Mouse (Mus musculus) urinary bladder, postnatal 4 days (tissue): ENCODE measurements around the gene Oas1c.
"Not testable (repeated sequence)": the region's sequence is repeated elsewhere in the genome, so short reads cannot be mapped to it uniquely, and the experiment has no call there.

Experiments
- DNase-seq, 2 experiments: peaks; one replicate each; pipeline ENCODE4 v3.0.0; 2021 to 2022; ENCODE audit warnings: low spot score in 2 of 2

The Oas1c gene

DNA sequence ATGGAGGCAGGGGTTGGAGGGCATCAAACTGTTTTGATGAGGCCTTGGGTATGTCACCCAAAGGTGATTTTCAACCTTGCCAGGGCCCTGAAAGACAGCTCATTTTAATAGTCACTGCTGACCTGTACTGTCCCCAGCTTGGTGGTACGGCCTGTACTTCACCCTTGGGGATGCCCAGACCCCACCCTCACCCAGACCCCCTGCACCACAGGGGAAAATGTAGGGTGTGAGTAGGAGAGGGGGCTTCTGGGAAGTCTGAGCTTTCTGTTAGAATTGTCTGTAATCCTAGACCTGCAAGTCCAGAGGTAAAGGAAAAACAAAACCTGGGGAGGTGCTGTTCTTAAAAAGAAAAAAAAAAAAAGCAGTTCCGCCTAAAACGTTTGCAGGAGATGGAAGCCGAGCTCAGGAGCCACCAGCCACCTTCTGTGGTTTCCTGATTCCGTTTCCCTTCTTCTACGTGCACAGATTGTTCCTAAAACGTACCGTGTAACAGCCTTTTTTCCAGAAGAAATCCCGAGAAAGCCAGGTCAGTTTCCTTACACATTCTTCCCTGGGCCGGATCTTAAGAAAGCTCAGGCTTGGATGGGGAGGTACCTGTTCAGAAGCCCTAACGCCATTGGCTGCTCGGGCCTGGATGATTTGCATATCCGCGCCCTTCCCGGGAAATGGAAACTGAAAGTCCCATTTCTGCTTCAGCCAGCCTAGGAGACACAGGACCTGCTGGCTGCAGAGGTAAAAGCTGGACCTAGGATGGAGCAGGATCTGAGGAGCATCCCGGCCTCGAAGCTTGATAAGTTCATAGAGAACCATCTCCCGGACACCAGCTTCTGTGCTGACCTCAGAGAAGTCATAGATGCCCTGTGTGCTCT is at the start of gene Oas1c:
Gene Oas1c, minus strand, starts transcription at position 564 of the 869 bp plus-strand sequence.
- DNase-seq: peak; percentile 77 to 82

DNA sequence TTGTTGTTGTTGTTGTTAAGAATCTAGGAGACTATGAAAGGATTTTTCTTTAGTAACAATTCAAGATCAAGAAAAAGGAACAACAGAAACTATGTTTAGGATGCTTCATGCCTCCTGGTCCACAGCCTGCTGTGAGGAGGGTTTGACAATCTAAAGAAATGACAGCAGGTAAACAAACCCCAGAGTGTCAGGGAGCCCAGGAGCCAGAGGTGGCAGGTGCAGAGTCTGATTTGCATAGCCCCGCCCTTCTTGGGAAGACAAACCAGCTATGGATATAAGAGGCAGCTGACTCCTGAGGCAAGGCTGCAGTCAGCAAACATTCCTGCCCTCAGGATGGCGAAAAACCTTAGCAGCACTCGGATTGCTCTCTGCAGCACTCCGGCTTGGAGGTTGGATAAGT is 48.8 kb upstream of the Oas1c start, which contains the start of gene Oas1h:
Gene Oas1h, plus strand, starts transcription at position 301 of the 400 bp plus-strand sequence.
- no peak for DNase-seq

DNA sequence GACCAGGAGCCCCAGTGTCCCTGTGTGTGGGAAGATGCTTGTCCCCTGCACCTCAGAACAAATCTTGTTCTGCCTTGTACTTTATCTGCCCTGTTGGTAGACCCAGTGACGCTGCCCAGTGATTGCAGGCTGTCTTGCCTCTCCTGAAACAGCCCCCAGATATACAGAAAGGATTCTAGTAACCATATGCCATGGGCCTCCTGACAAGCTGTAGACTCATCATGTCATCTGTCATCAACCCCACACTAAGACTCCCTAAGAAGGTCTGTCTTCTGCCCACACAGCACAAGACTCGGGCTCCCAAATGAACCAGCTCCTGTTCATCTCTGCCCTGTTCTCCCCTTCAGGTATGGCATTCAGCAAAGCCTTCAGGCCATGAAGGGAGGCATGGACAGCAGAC is 46.9 kb upstream of the Oas1c start:
- peak in 1 of 2 experiments; percentile 53 for DNase-seq

DNA sequence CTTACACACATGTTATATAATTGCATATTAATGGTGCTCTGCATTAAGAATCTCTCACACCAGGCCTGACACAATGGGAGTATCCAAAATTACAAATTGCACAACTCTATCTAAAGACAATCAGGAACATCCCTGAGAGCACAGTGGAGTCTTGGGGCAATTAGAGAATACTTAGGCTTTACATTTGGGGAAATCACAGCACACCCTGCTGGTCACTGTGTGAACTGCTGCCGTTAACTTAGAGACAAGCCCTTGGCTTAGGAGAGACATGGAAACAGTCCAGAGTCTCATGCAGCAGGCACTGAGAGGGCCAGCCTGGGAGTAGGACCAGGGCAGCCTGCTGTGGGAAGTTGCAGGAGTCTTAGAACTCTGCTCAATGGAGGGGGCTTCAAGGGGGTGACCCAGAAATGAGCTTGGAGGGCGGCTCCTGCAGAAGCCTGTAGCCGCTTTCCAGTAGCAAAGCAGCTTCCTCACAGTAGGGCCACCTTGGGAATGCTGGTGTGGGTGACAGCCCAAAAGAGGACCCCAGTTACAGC is 37.4 kb upstream of the Oas1c start:
- DNase-seq: no peak

DNA sequence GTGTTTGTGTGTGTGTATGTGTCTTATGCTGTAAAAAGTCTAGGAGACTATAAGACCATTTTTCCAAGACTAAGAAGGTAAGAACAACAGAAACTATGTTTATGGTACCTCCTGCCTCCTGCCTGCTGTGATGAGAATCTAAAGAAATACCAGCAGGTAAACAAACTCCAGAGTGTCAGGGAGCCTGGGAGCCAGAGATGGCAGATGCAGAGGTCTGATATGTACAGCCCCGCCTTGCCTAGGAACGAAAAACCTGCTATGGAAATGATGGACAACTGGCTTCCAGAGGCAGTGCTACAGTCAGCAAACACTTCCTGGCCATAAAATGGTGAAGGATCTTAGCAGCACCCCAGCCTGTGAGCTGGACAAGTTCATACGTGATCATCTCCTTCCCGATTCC is 34.8 kb upstream of the Oas1c start, which contains the start of gene Oas1f:
Gene Oas1f, plus strand, starts transcription at position 301 of the 400 bp plus-strand sequence.
- no peak for DNase-seq

DNA sequence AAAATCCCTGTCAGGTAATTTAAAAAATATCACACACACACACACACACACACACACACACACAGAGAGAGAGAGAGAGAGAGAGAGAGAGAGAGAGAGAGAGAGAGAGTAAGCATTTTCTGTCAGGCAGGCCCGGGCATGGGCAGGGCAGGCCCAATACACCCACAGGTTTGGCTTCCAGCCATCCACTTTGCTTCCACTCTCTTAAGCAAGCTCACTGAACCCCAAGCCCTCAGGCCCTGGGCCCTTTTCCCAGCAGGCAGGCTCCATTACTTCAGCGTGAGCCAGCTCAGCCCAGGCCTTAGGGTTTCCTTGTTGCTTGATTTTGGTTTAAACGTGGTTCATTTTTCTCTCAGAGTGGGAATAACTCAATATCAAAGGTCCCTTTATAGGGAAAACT is 32.4 kb upstream of the Oas1c start:
- no peak for DNase-seq

DNA sequence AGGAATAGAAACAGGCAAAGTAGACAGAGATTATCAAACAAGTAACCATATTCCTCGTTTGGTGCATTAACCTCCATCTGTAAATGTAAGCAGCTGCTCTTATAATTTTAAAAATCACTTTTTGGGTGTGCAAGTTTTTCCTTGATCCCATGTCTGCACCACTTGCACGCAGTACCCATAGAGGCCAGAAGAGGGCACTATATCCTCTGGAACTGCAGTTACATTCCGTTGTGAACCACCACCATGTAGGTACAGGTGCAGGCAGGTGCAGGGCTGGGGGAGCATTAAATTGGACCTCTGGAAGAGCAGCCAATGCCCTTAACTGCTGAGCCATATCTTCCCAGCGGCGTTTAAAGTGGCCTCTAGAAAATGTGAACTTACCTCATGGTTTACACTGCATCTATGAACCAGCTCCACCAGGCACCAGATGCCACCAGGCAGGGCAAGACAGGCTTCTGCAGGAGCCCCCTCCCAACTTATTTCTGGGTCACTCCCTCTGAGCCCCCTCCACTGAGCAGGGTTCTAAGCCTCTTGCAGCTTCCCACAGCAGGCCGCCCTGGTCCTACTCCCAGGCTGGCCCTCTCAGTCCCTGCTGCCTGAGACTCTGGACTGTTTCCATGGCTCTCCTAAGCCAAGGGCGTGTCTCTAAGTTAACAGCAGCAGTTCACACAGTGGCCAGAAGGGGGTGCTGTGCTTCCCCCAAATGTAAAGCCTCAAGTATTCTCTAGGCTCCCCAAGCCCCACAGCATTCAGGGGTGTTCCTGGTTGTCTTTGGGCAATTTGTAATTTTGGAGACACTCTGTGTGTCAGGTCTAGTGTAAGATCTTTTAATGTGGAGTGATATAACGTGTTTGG is 24.6 kb upstream of the Oas1c start:
- DNase-seq: no peak

DNA sequence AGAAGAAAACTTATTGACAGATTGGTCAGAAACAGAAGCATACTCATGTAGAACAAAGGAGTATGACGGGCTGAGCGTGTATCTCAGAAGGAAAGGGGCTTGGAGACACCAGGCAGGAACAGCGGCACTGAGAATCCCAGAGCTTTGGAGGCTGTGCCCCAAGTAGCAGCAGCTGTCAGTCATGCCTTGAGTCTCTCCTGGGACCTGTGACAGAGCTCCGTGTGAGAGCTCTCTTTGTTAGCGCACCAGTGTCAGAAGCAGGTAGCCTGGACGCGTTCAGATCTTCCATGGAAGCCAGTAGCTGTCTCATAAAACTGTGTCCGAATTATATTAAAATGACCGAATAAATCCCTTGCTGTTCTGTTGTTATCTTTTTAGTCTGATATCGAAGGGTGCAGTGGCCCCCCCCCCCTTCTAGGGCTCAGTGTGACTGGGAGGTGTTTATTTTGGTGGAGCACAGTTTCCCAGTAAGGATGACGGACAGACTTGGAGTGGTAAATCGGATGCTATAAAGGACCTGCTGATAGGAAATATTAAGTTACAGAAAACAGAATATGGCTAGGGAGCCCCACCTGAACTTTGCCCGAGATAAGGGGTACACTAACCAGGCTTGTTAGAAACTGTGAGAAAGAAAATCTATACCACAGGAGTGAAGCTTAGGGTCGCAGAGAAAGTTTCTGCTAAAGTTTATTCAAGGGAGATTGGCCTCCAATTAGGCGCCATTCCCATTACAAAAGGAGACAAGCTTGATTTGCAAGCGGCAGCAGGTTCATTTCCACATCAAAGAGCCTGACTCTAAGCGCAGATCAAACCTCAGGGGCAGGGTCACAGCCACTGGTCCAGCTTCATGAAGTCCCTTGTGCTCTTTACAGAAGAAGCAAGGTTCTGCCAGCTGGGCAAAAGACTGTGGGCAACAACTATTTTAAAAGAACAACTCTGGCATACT is 21.3 kb upstream of the Oas1c start:
- no peak for DNase-seq

DNA sequence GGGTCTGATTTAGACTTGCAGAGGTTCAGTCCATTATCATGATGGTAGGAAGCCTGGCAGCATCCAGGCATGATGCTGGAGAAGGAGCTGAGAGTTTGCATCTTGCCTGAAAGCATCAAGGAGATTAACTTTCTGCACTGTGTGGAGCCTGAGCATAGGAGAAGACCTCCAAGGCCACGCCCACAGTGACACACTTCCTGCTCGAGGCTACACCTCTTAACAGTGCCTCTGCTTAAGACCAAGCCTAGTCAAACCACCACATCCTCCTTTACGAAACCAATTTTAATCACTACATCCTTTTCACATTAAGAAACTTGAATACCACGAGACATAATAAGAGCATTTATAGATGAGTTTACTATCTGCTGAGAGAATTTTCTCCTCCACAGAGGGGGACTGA is 18.7 kb upstream of the Oas1c start:
- no peak for DNase-seq

DNA sequence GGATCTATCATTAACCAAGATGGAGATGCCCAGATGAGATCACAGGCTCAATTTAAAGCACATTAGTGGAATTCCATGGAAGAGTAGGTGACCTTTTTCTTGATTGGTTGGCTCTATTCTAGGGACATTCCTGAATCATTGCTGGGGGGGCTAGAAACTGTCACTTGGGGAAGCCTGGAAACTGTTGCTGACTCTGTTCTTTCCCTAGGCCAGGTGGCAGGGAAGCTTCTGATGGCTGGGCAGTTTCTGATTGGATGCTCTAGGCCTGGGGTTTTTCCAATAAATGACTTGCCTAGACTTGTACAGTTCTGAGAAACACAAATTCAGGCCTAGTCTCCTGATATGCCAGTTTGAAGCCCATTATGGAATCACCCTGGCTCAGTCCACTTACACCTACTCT is 6.7 kb upstream of the Oas1c start:
- no peak for DNase-seq

DNA sequence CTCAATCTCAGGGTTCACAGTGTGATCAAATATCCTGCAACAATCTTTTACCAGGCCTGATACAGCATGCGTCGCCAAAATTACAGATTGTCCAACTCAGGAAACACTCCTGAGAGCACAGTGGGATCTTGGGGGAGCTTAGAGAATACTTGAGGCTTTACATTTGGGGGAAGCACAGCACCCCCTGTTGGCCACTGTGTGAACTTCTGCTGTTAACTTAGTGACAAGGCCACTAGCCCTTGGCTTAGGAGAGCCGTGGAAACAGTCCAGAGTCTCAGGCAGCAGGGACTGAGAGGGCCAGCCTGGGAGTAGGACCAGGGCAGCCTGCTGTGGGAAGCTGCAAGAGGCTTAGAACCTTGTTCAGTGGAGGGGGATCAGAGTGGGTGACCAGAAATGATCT is 3.6 kb upstream of the Oas1c start:
- no peak for DNase-seq

DNA sequence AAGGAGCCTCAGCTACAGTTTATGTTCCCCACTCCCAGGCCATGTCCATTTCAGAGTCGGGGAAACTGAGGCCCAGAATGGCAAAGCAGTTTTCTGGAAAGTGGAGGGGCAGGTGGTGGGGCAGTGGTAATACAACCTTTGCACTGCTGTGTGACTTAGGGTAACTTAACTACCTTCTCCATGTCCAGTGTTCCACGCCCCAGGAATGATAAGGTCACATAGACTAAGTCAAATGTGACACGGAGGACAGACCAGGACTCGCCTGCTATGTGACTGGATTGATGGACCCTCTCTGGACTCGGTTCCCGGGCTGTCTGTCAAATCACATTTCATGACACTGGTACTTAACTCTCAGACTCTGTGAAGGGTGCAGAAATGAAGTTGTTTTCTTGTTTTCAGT is 709 bp upstream of the Oas1c start:
- DNase-seq: no peak

DNA sequence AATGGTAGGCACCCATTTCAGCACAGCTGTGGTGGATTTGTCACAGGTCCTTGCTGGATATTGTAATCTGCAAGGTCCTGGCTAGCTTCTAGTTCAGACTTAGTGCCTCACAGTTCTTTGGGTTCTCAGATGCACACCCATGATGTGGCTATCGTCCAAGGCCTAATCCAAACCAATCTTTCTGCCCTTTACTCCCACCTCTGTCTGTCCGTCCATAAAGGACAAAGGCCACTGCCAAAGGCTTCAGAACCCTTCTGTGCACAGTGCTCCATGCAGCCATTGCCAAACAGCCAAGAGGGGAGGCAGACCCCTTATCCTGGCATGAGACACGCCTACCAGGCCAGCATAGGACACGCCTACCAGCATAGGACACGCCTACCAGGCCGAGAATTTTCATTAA is 3.1 kb downstream of the Oas1c start:
- DNase-seq: no peak

DNA sequence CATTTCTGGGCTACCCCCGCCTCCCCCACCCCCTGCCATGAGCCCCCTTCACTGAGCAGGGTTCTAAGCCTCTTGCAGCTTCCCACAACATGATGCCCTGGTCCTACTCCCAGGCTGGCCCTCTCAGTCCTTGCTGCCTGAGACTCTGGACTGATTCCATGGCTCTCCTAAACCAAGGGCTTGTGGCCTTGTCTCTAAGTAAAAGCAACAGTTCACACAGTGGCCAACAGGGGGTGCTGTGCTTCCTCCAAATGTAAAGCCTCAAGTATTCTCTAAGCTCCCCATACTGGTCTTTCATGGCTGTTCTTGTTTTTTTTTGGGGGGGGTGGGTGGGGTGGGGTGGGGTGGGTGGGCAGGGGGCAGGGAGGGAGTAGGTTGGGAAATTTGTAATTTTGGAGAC is 5.9 kb downstream of the Oas1c start:
- no peak for DNase-seq

DNA sequence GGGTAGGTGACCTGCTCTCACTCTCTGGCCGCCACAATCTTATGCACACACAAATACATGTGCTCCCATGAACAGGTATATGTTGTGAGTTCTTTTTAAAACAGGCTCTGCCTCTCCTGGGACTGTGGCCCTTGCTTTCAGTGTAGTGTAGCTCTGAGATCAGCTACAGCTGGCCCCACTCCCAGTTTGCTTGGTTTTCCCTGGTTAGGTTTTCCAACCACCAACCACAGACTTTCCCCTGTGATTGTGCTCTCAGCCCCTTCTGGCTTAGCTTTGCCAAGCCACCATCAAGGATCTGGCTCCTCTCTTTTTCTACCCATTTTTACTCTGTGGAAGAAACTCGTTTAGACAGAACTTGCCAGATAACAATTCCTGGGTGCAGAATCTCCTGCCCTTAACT is 8.7 kb downstream of the Oas1c start:
- no peak for DNase-seq

DNA sequence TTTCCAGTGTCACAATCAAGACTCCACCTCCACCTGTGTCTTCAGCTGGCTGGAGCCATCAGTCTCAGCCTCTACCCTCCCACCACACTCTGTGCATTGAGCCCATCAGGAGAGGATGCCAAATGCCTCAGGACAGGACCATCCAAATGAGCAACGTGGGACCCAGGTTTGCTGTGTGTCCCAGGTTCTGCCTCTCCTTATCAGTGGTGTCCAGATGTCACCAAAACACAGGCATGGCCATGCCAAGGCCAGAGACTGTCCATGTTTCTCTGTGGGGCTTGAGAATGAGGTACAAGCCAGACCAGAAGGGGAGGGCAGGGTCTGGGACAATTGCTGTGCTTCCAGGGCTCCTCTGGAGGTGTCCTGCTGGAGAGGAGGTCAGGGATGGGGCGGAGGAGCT is 13.4 kb downstream of the Oas1c start:
- not testable (repeated sequence) for DNase-seq

DNA sequence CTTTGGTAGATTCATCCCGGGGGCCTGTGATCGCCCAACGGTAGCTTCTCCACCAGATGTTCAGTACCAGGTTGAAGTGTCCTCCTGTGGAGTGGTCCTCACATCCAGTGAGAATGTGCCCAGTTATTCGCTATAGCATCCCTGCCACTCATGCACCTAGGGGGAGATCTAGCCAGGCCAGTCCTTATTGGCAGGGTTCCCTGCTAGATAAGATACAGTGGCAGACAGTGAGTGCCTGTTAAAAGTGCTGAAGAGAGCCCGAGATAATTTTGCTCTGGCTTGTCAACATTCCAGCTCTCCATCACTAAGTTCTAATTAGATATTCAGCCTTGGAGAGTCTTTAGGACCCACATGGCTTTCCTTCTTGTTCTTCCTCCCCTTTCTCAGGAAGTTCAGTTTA is 14.2 kb downstream of the Oas1c start:
- not testable (repeated sequence) for DNase-seq

DNA sequence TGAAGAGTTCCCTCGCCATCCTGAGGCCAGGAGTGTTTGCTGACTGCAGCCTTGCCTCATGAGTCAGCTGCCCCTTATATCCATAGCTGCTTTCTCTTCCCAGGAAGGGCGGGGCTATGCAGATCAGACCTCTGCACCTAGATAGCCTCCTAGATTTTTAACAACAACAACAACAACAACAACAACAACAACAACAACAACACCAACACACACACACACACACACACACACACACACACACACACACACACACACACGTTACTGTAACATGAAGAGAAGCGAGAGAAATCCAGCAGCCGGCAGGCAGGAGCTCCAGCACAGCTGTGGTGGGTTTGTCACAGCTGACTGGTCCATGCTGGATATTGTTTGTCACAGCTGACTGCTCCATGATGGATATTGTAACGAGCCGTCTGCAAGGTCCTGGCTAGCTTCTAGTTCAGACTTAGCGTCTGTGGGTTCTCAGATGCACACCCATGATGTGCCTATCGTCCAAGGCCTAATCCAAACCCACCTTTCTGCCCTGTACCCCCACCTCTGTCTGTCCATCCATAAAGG is 16.8 kb downstream of the Oas1c start, which contains the start of gene Oas1e:
Gene Oas1e, minus strand, starts transcription at position 51 of the 555 bp plus-strand sequence.
- DNase-seq: not testable (repeated sequence)

DNA sequence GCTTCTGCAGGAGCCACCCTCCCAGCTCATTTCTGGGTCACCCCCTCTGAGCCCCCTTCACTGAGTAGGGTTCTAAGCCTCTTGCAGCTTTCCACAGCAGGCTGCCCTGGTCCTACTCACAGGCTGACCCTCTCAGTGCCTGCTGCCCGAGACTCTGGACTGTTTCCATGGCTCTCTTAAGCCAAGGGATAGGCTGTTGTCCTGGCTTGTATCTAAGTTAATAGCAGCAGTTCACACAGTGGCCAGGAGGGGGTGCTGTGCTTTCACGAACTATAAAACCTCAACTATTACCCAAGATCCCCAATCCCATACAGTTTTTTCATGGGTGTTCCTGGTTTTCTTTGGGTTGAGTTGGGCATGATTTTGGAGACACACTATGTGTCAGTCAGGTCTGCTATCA is 19.3 kb downstream of the Oas1c start:
- no peak for DNase-seq

DNA sequence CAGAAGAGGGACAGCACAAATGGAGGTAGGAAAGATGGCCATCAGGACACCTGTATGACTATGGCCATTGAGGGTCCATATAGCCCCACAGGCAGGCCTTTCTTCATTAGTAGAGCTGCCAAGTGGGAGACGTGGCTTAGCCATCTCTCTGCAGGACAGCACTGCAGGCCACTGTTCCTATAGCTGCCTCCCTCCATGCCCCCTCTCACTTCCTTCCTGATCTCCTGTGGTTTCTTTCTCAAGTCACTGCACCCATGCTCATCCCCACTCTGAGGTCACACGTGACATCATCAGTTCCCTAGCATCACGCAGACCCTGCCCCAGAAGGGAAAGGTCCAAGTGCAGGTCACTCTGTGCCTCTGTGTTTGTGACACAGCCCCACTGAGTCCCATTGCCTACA is 25.3 kb downstream of the Oas1c start:
- no peak for DNase-seq

DNA sequence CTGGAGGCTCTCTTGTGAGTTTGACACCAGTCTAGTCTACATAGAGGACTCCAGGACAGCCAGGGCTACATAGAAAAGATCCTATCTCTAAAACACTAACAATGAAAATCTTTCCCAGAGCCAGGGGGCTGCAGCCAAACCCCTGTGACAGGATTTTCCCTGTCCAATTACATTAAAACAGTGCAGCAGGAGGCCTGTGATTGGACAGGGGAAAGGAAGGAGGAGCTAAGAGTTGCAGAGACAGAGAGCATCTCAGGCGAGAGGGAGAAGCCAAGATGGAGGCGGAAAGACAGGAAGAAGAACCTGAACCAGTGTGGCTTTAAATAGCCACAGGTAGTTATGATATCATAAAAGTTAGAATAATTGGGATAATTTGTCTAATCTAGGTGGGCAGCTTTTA is 29.9 kb downstream of the Oas1c start:
- no peak for DNase-seq
